Mouse (Mus musculus): Measurements from ENCODE around the gene Dnah11.

Gene Dnah11

GRCm38 (mm10) chr12:117861249-117861648 lies 337.6 kb downstream of the Dnah11 start:
- DNase-seq (ENCODE audit: low read depth), result no peak

GRCm38 (mm10) chr12:117860840-117861239 lies 338.0 kb downstream of the Dnah11 start:
- no peak for DNase-seq (ENCODE audit: low read depth)

GRCm38 (mm10) chr12:117857884-117858283 lies 341.0 kb downstream of the Dnah11 start:
- no peak for DNase-seq (ENCODE audit: low read depth)

- no peak for DNase-seq (ENCODE audit: low read depth)
These were observed 341.8 kb downstream of the Dnah11 start for GRCm38 (mm10) chr12:117857023-117857422.

GRCm38 (mm10) chr12:117853316-117853715 lies 345.5 kb downstream of the Dnah11 start:
- DNase-seq (ENCODE audit: low read depth), result no peak

- DNase-seq (ENCODE audit: low read depth), result no peak
These were observed 348.4 kb downstream of the Dnah11 start for GRCm38 (mm10) chr12:117850472-117850871.

- no peak for DNase-seq (ENCODE audit: low read depth)
These were observed 350.2 kb downstream of the Dnah11 start for GRCm38 (mm10) chr12:117848621-117849020.

GRCm38 (mm10) chr12:117844917-117845316 lies 353.9 kb downstream of the Dnah11 start:
- DNase-seq (ENCODE audit: low read depth), result no peak

GRCm38 (mm10) chr12:117844075-117844408 lies 354.8 kb downstream of the Dnah11 start:
- no peak for DNase-seq (ENCODE audit: low read depth)

- peak; percentile 34 for DNase-seq (ENCODE audit: low read depth)
These were observed 355.4 kb downstream of the Dnah11 start for GRCm38 (mm10) chr12:117843302-117844074.

- DNase-seq (ENCODE audit: low read depth), result no peak
These were observed 356.2 kb downstream of the Dnah11 start for GRCm38 (mm10) chr12:117842676-117843075.

- DNase-seq (ENCODE audit: low read depth), result no peak
These were observed 358.1 kb downstream of the Dnah11 start for GRCm38 (mm10) chr12:117840705-117841104.

GRCm38 (mm10) chr12:117837376-117837775 lies 361.5 kb downstream of the Dnah11 start:
- no peak for DNase-seq (ENCODE audit: low read depth)

- no peak for DNase-seq (ENCODE audit: low read depth)
These were observed 363.5 kb downstream of the Dnah11 start for GRCm38 (mm10) chr12:117835371-117835770.

GRCm38 (mm10) chr12:117834652-117835051 lies 364.2 kb downstream of the Dnah11 start:
- no peak for DNase-seq (ENCODE audit: low read depth)

GRCm38 (mm10) chr12:117832190-117832589 lies 366.7 kb downstream of the Dnah11 start:
- no peak for DNase-seq (ENCODE audit: low read depth)

- no peak for DNase-seq (ENCODE audit: low read depth)
These were observed 367.4 kb downstream of the Dnah11 start for GRCm38 (mm10) chr12:117831351-117831961.

GRCm38 (mm10) chr12:117828350-117828749 lies 370.5 kb downstream of the Dnah11 start:
- no peak for DNase-seq (ENCODE audit: low read depth)
